Mouse (Mus musculus): Measurements from ENCODE around the gene 1700013H16Rik. TPM values are rescaled to one million over a fixed set of nuclear protein-coding genes. Genes with fewer than 3 reads are reported as not detected.
"Not testable (repeated sequence)": the region's sequence is repeated elsewhere in the genome, so short reads cannot be mapped to it uniquely, and the experiment has no call there.

1700013H16Rik gene
- not detected in 2 replicates for polyA plus RNA-seq (2012; rRNA removed)

- TF ChIP-seq CTCF (IDR thresholded peaks at IDR 0.05; ENCODE audit: extremely low read depth, insufficient read length, insufficient replicate concordance, low read depth, low read length), result no peak
- TF ChIP-seq POLR2A (IDR thresholded peaks at IDR 0.05; ENCODE audit: low read depth, low read length), result no peak
These were observed at the start of gene 1700013H16Rik for GRCm38 (mm10) chrX:53757736-53758135. Gene 1700013H16Rik, minus strand, starts transcription at chrX:53757831.

GRCm38 (mm10) chrX:53799074-53799473 lies 41.4 kb upstream of the 1700013H16Rik start:
- H3K36me3 ChIP-seq (ENCODE audit: control insufficient read depth, insufficient read depth, low read length), result no peaks in the 10 kb centered on the region
- H3K4me1 ChIP-seq (ENCODE audit: control insufficient read depth, insufficient read depth, insufficient read length, low read length), result no peaks in the 10 kb centered on the region
- no peak overlapping the region for H3K4me3 ChIP-seq (ENCODE audit: low read depth, low read length)
- no peak overlapping the region for H3K27ac ChIP-seq (ENCODE audit: insufficient read depth, low read depth, low read length)
- 40% methylated on average over 3 of the region's 3 CpGs for WGBS
- no peak for TF ChIP-seq POLR2A (IDR thresholded peaks at IDR 0.05; ENCODE audit: low read depth, low read length)
- no peak for TF ChIP-seq CTCF (IDR thresholded peaks at IDR 0.05; ENCODE audit: extremely low read depth, insufficient read length, insufficient replicate concordance, low read depth, low read length)
- no peaks in the 10 kb centered on the region for H3K27me3 ChIP-seq (ENCODE audit: control insufficient read depth, insufficient read depth, low read length)

More at GRCm38 (mm10) chrX:53757736-53758135, at the start of gene 1700013H16Rik:
- Histone ChIP-seq H3K27ac (ENCODE audit: insufficient read depth, low read depth, low read length) (no peak within 1 kb of the TSS), H3K4me1 (ENCODE audit: control insufficient read depth, insufficient read depth, insufficient read length, low read length) (no peaks in the 10 kb centered on the region), H3K4me3 (ENCODE audit: low read depth, low read length) (no peak within 1 kb of the TSS), H3K36me3 (ENCODE audit: control insufficient read depth, insufficient read depth, low read length) (no peaks in the 10 kb centered on the region), H3K27me3 (ENCODE audit: control insufficient read depth, insufficient read depth, low read length) (no peaks in the 10 kb centered on the region)
- 92% methylated on average over 16 of the region's 16 CpGs for WGBS

- not testable (repeated sequence) for H3K27ac ChIP-seq (ENCODE audit: insufficient read depth, low read depth, low read length); H3K4me1 ChIP-seq (ENCODE audit: control insufficient read depth, insufficient read depth, insufficient read length, low read length); H3K4me3 ChIP-seq (ENCODE audit: low read depth, low read length); H3K36me3 ChIP-seq (ENCODE audit: control insufficient read depth, insufficient read depth, low read length); H3K27me3 ChIP-seq (ENCODE audit: control insufficient read depth, insufficient read depth, low read length)
- WGBS, result 68% methylated on average over 11 of the region's 11 CpGs
These were observed 39.9 kb upstream of the 1700013H16Rik start, which contains the start of gene Xlr for GRCm38 (mm10) chrX:53797519-53797918. Gene Xlr, minus strand, starts transcription at chrX:53797706.

GRCm38 (mm10) chrX:53776276-53776675 lies 18.6 kb upstream of the 1700013H16Rik start, which contains the start of gene Zfp36l3:
Gene Zfp36l3, minus strand, starts transcription at chrX:53776394.
- TF ChIP-seq POLR2A (IDR thresholded peaks at IDR 0.05; ENCODE audit: low read depth, low read length) (no peak), CTCF (IDR thresholded peaks at IDR 0.05; ENCODE audit: extremely low read depth, insufficient read length, insufficient replicate concordance, low read depth, low read length) (no peak)
- Histone ChIP-seq H3K4me3 (ENCODE audit: low read depth, low read length) (no peak within 1 kb of the TSS), H3K36me3 (ENCODE audit: control insufficient read depth, insufficient read depth, low read length) (no peaks in the 10 kb centered on the region), H3K27me3 (ENCODE audit: control insufficient read depth, insufficient read depth, low read length) (no peaks in the 10 kb centered on the region), H3K4me1 (ENCODE audit: control insufficient read depth, insufficient read depth, insufficient read length, low read length) (no peaks in the 10 kb centered on the region), H3K27ac (ENCODE audit: insufficient read depth, low read depth, low read length) (no peak within 1 kb of the TSS)
- WGBS, result 92% methylated on average over 12 of the region's 12 CpGs

GRCm38 (mm10) chrX:53752851-53753250 lies 4.8 kb downstream of the 1700013H16Rik start:
- 100% methylated on average over 1 of the region's 1 CpGs for WGBS
- H3K4me3 ChIP-seq (ENCODE audit: low read depth, low read length), result no peak overlapping the region
- no peak overlapping the region for H3K27ac ChIP-seq (ENCODE audit: insufficient read depth, low read depth, low read length)
- H3K27me3 ChIP-seq (ENCODE audit: control insufficient read depth, insufficient read depth, low read length), result no peaks in the 10 kb centered on the region
- H3K4me1 ChIP-seq (ENCODE audit: control insufficient read depth, insufficient read depth, insufficient read length, low read length), result no peaks in the 10 kb centered on the region
- TF ChIP-seq POLR2A (IDR thresholded peaks at IDR 0.05; ENCODE audit: low read depth, low read length), result no peak
- no peak for TF ChIP-seq CTCF (IDR thresholded peaks at IDR 0.05; ENCODE audit: extremely low read depth, insufficient read length, insufficient replicate concordance, low read depth, low read length)
- no peaks in the 10 kb centered on the region for H3K36me3 ChIP-seq (ENCODE audit: control insufficient read depth, insufficient read depth, low read length)

GRCm38 (mm10) chrX:53728967-53729366 lies 28.7 kb downstream of the 1700013H16Rik start:
- 68% methylated on average over 2 of the region's 2 CpGs for WGBS
- no peak overlapping the region for H3K27ac ChIP-seq (ENCODE audit: insufficient read depth, low read depth, low read length)

GRCm38 (mm10) chrX:53724596-53724995 lies 33.0 kb downstream of the 1700013H16Rik start, which contains the start of gene 4930502E18Rik:
Gene 4930502E18Rik, plus strand, starts transcription at chrX:53724826.
- Histone ChIP-seq H3K4me3 (ENCODE audit: low read depth, low read length) (no peak within 1 kb of the TSS), H3K27me3 (ENCODE audit: control insufficient read depth, insufficient read depth, low read length) (no peaks in the 10 kb centered on the region), H3K27ac (ENCODE audit: insufficient read depth, low read depth, low read length) (no peak within 1 kb of the TSS), H3K36me3 (ENCODE audit: control insufficient read depth, insufficient read depth, low read length) (no peaks in the 10 kb centered on the region), H3K4me1 (ENCODE audit: control insufficient read depth, insufficient read depth, insufficient read length, low read length) (no peaks in the 10 kb centered on the region)
- WGBS, result 81% methylated on average over 11 of the region's 11 CpGs
- TF ChIP-seq CTCF (IDR thresholded peaks at IDR 0.05; ENCODE audit: extremely low read depth, insufficient read length, insufficient replicate concordance, low read depth, low read length) (no peak), POLR2A (IDR thresholded peaks at IDR 0.05; ENCODE audit: low read depth, low read length) (no peak)

More at GRCm38 (mm10) chrX:53728967-53729366, 28.7 kb downstream of the 1700013H16Rik start:
- Histone ChIP-seq H3K36me3 (ENCODE audit: control insufficient read depth, insufficient read depth, low read length) (no peaks in the 10 kb centered on the region), H3K4me1 (ENCODE audit: control insufficient read depth, insufficient read depth, insufficient read length, low read length) (no peaks in the 10 kb centered on the region), H3K4me3 (ENCODE audit: low read depth, low read length) (no peak overlapping the region), H3K27me3 (ENCODE audit: control insufficient read depth, insufficient read depth, low read length) (no peaks in the 10 kb centered on the region)
- TF ChIP-seq CTCF (IDR thresholded peaks at IDR 0.05; ENCODE audit: extremely low read depth, insufficient read length, insufficient replicate concordance, low read depth, low read length) (no peak), POLR2A (IDR thresholded peaks at IDR 0.05; ENCODE audit: low read depth, low read length) (no peak)
